Mouse (Mus musculus): ENCODE measurements at regions not wholly inside any gene's neighbourhood (a gene's known extent, or its start where the extent isn't known, plus 50 kb on each side); places are given as distances from the start of the nearest gene placed in this dataset.

DNA sequence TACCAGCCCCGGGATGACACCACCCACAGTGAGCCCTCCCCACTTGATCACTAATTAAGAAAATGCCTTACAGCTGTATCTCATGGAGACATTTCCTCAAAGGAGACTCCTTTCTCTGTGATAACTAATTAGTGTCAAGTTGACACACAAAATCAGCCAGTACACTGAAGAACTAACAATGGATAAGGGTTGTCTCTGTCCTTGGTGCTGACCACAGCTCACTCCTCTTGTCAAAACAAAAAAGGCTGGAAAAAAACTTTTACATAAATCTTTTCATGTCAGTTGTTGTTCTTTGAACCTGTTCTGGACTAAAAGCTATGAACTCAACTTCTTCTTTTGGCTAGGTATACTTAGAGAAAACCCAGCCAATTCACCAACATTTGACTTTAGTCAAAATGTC, 221.1 kb upstream of the Adcy2 start:
- TF ChIP-seq CTCF (IDR thresholded peaks at IDR 0.05; ENCODE audit: control insufficient read depth, insufficient read depth, insufficient replicate concordance, low read depth, low read length) (no peak), POLR2A (IDR thresholded peaks at IDR 0.05; ENCODE audit: control insufficient read depth, low read depth, low read length) (no peak)
